Mouse (Mus musculus): ENCODE results near the gene Cerk. TPM values are rescaled to one million over a fixed set of nuclear protein-coding genes. Genes with fewer than 3 reads are reported as not detected.
A peak's percentile ranks its signal among the peaks of the same experiment; 100 is the strongest.

The Cerk gene
- polyA plus RNA-seq (2015; fragmentation: Nextera tagmentation; extraction: Ambion mirVana) = 9.4 and 10.6 TPM in 2 replicates

DNA sequence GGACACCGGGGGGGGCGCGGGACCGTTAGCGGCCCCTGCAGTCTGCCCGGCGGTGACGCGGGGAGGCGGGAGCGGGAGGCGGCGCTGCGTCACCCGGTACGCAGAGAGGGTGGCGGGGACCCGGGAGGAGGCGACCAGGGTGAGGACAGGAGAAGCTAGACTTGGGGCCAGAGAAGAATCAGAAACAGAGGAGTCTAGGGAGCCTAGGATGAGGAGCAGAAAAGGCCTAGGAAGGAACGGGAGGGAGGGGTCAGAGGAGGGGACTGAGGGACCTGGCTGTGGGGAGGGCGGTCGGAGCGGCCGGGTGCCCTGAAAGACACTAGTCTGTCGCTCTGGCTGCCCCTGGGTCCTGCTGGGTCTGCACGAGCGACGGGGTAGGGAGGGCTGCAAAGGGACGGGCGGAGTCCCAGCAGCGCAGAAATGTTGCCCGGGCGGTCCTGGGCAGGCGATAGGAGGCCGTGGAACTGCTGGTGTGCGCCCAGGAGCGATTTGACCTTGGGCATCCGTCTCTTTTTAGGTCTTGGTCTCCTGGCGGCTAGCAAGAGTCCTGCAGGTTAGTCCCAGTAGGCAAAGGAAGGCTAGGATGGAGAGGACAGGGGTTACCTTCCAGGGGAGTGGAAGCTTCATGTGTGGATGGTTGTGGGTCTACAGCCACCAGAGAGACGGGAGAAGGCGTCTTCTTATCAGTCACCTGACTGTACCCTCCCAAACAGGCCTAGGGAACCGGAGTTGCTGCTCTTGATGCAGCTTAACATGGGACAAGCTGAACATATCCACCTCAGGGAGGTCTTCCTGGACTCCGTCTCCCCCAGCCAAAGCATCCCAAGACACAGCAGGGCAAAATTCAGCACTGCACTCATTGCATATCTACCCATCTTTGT is at the start of gene Cerk:
Gene Cerk, minus strand, starts transcription at position 453 of the 881 bp plus-strand sequence.
- ATAC-seq (replicated peaks; ENCODE audit: low FRiP score, low read depth) (peak; percentile 69), DNase-seq (ENCODE audit: low spot score) (peak; percentile 85)
- Histone ChIP-seq H3K27ac (peak within 1 kb of the TSS; percentile 91), H3K4me1 (replicated peaks; ENCODE audit: insufficient read depth, low read length) (peaks cover 35% of the 10 kb centered on the region), H3K27me3 (ENCODE audit: insufficient read depth, low read length) (no peaks in the 10 kb centered on the region), H3K4me2 (ENCODE audit: low read length) (peak within 1 kb of the TSS; percentile 71), H3K9me3 (replicated peaks; ENCODE audit: low read length) (no peaks in the 10 kb centered on the region), H3K36me3 (ENCODE audit: insufficient read depth, low read length) (no peaks in the 10 kb centered on the region), H3K4me3 (replicated peaks; ENCODE audit: low read depth, low read length) (peak within 1 kb of the TSS; percentile 83), H3K9ac (ENCODE audit: low read depth, low read length) (peak within 1 kb of the TSS; percentile 93)
- WGBS = 5% methylated on average over 41 of the region's 43 CpGs
- TF ChIP-seq CTCF (IDR thresholded peaks at IDR 0.05; ENCODE audit: low read depth) = peak; percentile 63

DNA sequence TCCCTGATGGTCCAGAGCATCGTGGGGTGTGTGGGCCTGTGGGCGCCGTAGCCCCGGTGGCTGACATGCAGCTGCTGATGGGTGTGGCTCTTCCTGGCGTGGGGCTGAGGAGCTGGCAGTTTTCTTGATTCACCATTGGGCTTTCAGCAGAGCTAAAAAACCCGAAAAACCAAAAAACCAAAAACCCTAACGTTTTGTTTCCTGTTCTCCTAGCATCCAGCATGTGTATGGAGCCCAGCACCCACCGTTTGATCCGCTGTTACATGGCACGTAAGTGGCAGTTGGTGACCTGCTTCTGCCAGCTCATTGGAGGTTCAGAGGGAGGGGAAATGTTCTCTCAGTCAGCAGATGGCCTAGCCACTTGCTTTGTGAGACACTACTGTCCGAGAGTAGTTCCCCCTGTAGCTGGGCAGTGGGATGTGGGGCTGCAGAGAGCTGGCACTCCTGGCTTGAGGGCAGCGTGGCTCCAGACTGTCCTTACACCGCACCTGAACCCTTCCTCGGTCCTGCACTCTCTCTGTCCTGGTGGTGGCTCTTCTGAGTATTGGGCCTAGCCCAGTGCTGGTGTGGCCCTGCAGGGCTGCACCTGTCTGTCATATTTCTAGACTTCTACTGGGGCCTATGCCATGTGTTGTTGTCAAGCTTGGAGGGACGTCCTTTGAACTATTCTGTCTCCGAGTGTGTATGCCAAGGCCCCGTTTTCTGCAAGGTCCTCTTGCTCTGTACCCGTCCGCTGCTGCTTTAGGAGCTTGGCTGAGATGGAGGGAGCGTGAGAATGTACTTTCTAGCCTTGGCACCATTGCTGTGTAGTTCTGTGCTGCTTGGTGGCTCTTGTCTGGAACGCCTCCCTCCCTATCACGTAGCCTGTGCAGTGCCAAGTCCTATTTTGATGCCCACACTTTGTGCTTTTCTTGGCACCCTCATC is 48.8 kb upstream of the Cerk start:
- H3K9me3 ChIP-seq (replicated peaks; ENCODE audit: low read length) = no peaks in the 10 kb centered on the region
- ATAC-seq (replicated peaks; ENCODE audit: low FRiP score, low read depth) (no peak), DNase-seq (ENCODE audit: low spot score) (no peak)
- no peaks in the 10 kb centered on the region for H3K27me3 ChIP-seq (ENCODE audit: insufficient read depth, low read length)
- no peak overlapping the region for H3K27ac ChIP-seq
- H3K4me1 ChIP-seq (replicated peaks; ENCODE audit: insufficient read depth, low read length) = no peaks in the 10 kb centered on the region
- TF ChIP-seq CTCF (IDR thresholded peaks at IDR 0.05; ENCODE audit: low read depth) = no peak
- 0 out of 2 replicates have a peak, but pooled peaks cover 11% of the 10 kb centered on the region for H3K36me3 ChIP-seq (ENCODE audit: insufficient read depth, low read length)
- no peak overlapping the region for H3K9ac ChIP-seq (ENCODE audit: low read depth, low read length)
- 89% methylated on average over 22 of the region's 22 CpGs for WGBS
- no peak overlapping the region for H3K4me2 ChIP-seq (ENCODE audit: low read length)
- no peak overlapping the region for H3K4me3 ChIP-seq (replicated peaks; ENCODE audit: low read depth, low read length)

DNA sequence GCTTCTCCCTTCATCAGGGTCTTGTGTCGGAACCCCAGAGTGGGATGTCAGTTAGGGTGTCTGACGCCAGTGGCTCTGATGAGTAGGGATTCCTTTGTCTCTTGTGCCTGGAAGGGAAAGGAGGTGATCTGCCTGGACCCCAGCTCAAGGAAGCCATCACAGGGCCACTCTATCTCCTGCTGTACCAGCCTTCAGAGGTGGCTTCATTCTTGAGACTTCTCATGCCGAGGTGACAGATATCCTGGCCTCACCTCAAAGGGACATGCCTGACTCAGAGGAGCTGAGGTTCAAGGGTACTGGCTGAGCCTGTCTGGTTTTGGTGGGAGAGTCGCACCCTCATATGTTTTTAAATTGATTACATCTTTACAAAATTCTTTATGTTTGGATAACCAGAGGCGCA is 48.1 kb upstream of the Cerk start:
- TF ChIP-seq CTCF (IDR thresholded peaks at IDR 0.05; ENCODE audit: low read depth) = no peak
- Histone ChIP-seq H3K27ac (no peak overlapping the region), H3K4me3 (replicated peaks; ENCODE audit: low read depth, low read length) (no peak overlapping the region), H3K36me3 (ENCODE audit: insufficient read depth, low read length) (0 out of 2 replicates have a peak, but pooled peaks cover 11% of the 10 kb centered on the region), H3K4me2 (ENCODE audit: low read length) (no peak overlapping the region), H3K4me1 (replicated peaks; ENCODE audit: insufficient read depth, low read length) (no peaks in the 10 kb centered on the region), H3K9ac (ENCODE audit: low read depth, low read length) (no peak overlapping the region), H3K27me3 (ENCODE audit: insufficient read depth, low read length) (no peaks in the 10 kb centered on the region), H3K9me3 (replicated peaks; ENCODE audit: low read length) (no peaks in the 10 kb centered on the region)
- no peak for ATAC-seq (replicated peaks; ENCODE audit: low FRiP score, low read depth)
- no peak for DNase-seq (ENCODE audit: low spot score)
- 92% methylated on average over 5 of the region's 5 CpGs for WGBS

DNA sequence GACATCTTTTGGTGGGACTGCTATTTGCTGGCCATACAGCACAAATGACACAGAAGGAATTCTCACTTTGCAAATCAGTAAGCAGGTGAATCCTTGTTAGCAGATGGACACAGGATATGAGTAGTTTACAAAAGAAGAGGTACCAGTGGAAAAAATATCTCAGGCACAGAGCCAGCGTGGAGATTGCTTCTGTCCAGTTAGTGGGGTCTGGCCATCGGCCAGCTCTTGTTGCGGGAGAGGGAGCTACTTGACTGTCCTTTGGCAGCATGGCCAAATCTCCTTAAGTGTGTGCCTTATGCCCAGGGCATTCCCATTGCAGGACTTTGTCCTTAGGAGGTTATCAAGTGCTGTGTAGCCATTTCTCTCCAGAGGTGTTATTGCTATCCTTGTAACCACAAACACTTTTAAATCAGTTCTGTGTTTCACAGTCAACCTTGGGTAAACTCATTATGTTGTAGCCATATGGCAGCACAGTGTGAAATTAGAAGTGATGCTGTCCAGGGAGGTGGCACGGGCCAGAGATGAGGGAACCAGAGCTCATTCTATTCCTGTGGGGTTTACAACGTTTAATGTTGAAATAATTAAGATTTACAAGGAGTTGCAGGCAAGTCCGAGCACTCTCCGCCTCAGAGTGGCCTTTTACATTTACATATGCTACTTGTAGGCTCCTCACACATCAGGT is 46.0 kb upstream of the Cerk start:
- no peak overlapping the region for H3K9ac ChIP-seq (ENCODE audit: low read depth, low read length)
- no peak overlapping the region for H3K4me2 ChIP-seq (ENCODE audit: low read length)
- no peak for ATAC-seq (replicated peaks; ENCODE audit: low FRiP score, low read depth)
- 0 out of 2 replicates have a peak, but pooled peaks cover 8% of the 10 kb centered on the region for H3K36me3 ChIP-seq (ENCODE audit: insufficient read depth, low read length)
- no peak overlapping the region for H3K27ac ChIP-seq
- no peaks in the 10 kb centered on the region for H3K9me3 ChIP-seq (replicated peaks; ENCODE audit: low read length)
- no peak for DNase-seq (ENCODE audit: low spot score)
- WGBS = 46% methylated on average over 7 of the region's 7 CpGs
- no peaks in the 10 kb centered on the region for H3K4me1 ChIP-seq (replicated peaks; ENCODE audit: insufficient read depth, low read length)
- no peak overlapping the region for H3K4me3 ChIP-seq (replicated peaks; ENCODE audit: low read depth, low read length)
- no peaks in the 10 kb centered on the region for H3K27me3 ChIP-seq (ENCODE audit: insufficient read depth, low read length)
- TF ChIP-seq CTCF (IDR thresholded peaks at IDR 0.05; ENCODE audit: low read depth) = no peak

DNA sequence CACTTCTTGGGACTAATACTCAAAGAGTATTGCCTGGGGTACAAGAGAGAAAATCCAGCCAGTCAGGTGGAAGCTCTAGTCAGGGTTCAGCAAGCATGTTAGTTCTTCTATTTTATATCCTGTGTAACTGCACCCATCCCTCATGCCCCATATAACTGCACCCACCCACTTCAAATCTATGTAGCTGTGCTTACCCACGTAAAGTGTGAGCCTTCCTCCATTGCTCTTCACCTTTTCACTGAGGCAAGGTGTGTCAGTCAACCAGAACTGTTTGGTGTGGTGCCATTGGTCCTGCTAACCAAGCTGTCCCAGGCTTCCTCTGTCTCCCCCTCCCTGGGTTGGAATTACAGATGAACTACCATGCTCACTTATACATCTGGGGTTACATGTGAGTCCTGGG is 45.2 kb upstream of the Cerk start:
- Histone ChIP-seq H3K27ac (no peak overlapping the region), H3K4me3 (replicated peaks; ENCODE audit: low read depth, low read length) (no peak overlapping the region), H3K27me3 (ENCODE audit: insufficient read depth, low read length) (no peaks in the 10 kb centered on the region), H3K9me3 (replicated peaks; ENCODE audit: low read length) (no peaks in the 10 kb centered on the region), H3K9ac (ENCODE audit: low read depth, low read length) (no peak overlapping the region), H3K4me2 (ENCODE audit: low read length) (no peak overlapping the region), H3K4me1 (replicated peaks; ENCODE audit: insufficient read depth, low read length) (no peaks in the 10 kb centered on the region), H3K36me3 (ENCODE audit: insufficient read depth, low read length) (0 out of 2 replicates have a peak, but pooled peaks cover 8% of the 10 kb centered on the region)
- 81% methylated on average over 1 of the region's 1 CpGs for WGBS
- TF ChIP-seq CTCF (IDR thresholded peaks at IDR 0.05; ENCODE audit: low read depth) = no peak
- no peak for DNase-seq (ENCODE audit: low spot score)
- no peak for ATAC-seq (replicated peaks; ENCODE audit: low FRiP score, low read depth)

Measured in kidney, postnatal 0 days (tissue).